Mouse (Mus musculus) heart, embryonic 16.5 days (tissue): Measurements from ENCODE around the gene Sult5a1. TPM values are rescaled to one million over a fixed set of nuclear protein-coding genes. Genes with fewer than 3 reads are reported as not detected.

Source experiments
- ATAC-seq: fragments of 200-750 bp; cut with Nextera tagmentation; replicated peaks from 2 replicates; pipeline ENCODE4 v1.8.0; 2017; ENCODE audit warnings: moderate number of reproducible peaks; ENCODE audit not compliant: insufficient read depth, low FRiP score; ENCODE audit errors: extremely low read depth
- H3K27ac ChIP-seq: fragments of 300-500 bp; sonication (generic); 2 replicates; pipeline ENCODE4 v1.5.1; 2014; ENCODE audit warnings: mild to moderate bottlenecking, low read length, control low read depth, moderate library complexity
- H3K27me3 ChIP-seq: fragments of 300-500 bp; sonication (generic); 2 replicates; pipeline ENCODE4 v1.6.1; 2014; ENCODE audit warnings: low read length, mixed read lengths; ENCODE audit not compliant: control insufficient read depth, insufficient read depth
- H3K36me3 ChIP-seq: fragments of 300-500 bp; sonication (generic); 2 replicates; pipeline ENCODE4 v1.6.1; 2014; ENCODE audit not compliant: control insufficient read depth, insufficient read depth
- H3K4me1 ChIP-seq: fragments of 300-500 bp; sonication (generic); 2 replicates; pipeline ENCODE4 v1.6.1; 2014; ENCODE audit warnings: low read length, mixed read lengths; ENCODE audit not compliant: control insufficient read depth, insufficient read depth
- H3K4me2 ChIP-seq: fragments of 300-500 bp; sonication (generic); 2 replicates; pipeline ENCODE4 v1.6.1; 2014; ENCODE audit warnings: low read depth, mild to moderate bottlenecking, control low read depth, low read length
- H3K4me3 ChIP-seq: fragments of 300-500 bp; sonication (generic); 2 replicates; pipeline ENCODE4 v1.5.1; 2014; ENCODE audit warnings: mild to moderate bottlenecking, control low read depth, low read length
- H3K9ac ChIP-seq: fragments of 300-500 bp; sonication (generic); 2 replicates; pipeline ENCODE4 v1.6.1; 2014; ENCODE audit warnings: low read length, control low read depth
- H3K9me3 ChIP-seq: fragments of 300-500 bp; sonication (generic); replicated peaks from 2 replicates; pipeline ENCODE4 v1.6.1; 2016; ENCODE audit warnings: low read length; ENCODE audit not compliant: control insufficient read depth
- WGBS: fragments of 180-500 bp; shearing (Covaris S2); extraction: QIAGEN DNeasy Blood & Tissue Kit; methylation state at CpG from one replicate; pipeline ENCODE4 v1.1.7; 2014; 5-methylcytosine and 5-hydroxymethylcytosine counted together
- polyA plus RNA-seq: library from polyadenylated mRNA; unstranded; fragments of >200 nt; fragmentation: Nextera tagmentation; extraction: Ambion mirVana; gene quantifications from 2 replicates; pipeline ENCODE4 v1.2.1, GENCODE M21; 2015

The Sult5a1 gene
- polyA plus RNA-seq, 1 experiment from 2014 or later = 4.4 TPM

GRCm38 (mm10) chr8:123141741-123142462 is 16.2 kb downstream of the Sult5a1 start:
- H3K4me3 ChIP-seq = no peak overlapping the region
- 49% methylated on average over 14 of the region's 14 CpGs for WGBS
- no peaks in the 10 kb centered on the region for H3K36me3 ChIP-seq
- no peak overlapping the region for H3K9ac ChIP-seq
- ATAC-seq = peak; percentile 66; the same call in 1 of the 2 replicates
- no peaks in the 10 kb centered on the region for H3K9me3 ChIP-seq
- peaks cover 19% of the 10 kb centered on the region for H3K4me1 ChIP-seq
- no peaks in the 10 kb centered on the region for H3K27me3 ChIP-seq
- peak overlapping the region; percentile 82 for H3K27ac ChIP-seq
- no peak overlapping the region for H3K4me2 ChIP-seq

- Histone ChIP-seq H3K9ac (no peak overlapping the region), H3K36me3 (no peaks in the 10 kb centered on the region), H3K4me1 (peaks cover 21% of the 10 kb centered on the region), H3K27me3 (no peaks in the 10 kb centered on the region), H3K4me2 (no peak overlapping the region), H3K4me3 (no peak overlapping the region), H3K27ac (no peak overlapping the region), H3K9me3 (no peaks in the 10 kb centered on the region)
- WGBS = 59% methylated on average over 4 of the region's 4 CpGs
- ATAC-seq = no peak
Measured at GRCm38 (mm10) chr8:123138741-123139140, 19.4 kb downstream of the Sult5a1 start.

- Histone ChIP-seq H3K36me3 (no peaks in the 10 kb centered on the region), H3K4me2 (no peak overlapping the region), H3K4me3 (no peak overlapping the region), H3K9me3 (no peaks in the 10 kb centered on the region; the same call in 1 of the 2 replicates), H3K9ac (peak overlapping the region; percentile 42), H3K27me3 (no peaks in the 10 kb centered on the region), H3K4me1 (peaks cover 21% of the 10 kb centered on the region), H3K27ac (peak overlapping the region; percentile 66)
- 4% methylated on average over 2 of the region's 2 CpGs for WGBS
- ATAC-seq = peak; percentile 72
Measured at GRCm38 (mm10) chr8:123137645-123138077, 20.5 kb downstream of the Sult5a1 start.

GRCm38 (mm10) chr8:123136287-123136686 is 21.8 kb downstream of the Sult5a1 start:
- Histone ChIP-seq H3K4me1 (peaks cover 13% of the 10 kb centered on the region), H3K27ac (no peak overlapping the region), H3K4me3 (no peak overlapping the region), H3K9me3 (no peaks in the 10 kb centered on the region; the same call in 1 of the 2 replicates), H3K9ac (no peak overlapping the region), H3K36me3 (no peaks in the 10 kb centered on the region), H3K27me3 (no peaks in the 10 kb centered on the region), H3K4me2 (no peak overlapping the region)
- no peak for ATAC-seq
- 74% methylated on average over 9 of the region's 9 CpGs for WGBS

GRCm38 (mm10) chr8:123135806-123136205 is 22.3 kb downstream of the Sult5a1 start:
- H3K36me3 ChIP-seq = no peaks in the 10 kb centered on the region
- WGBS = 57% methylated on average over 9 of the region's 9 CpGs
- no peaks in the 10 kb centered on the region for H3K27me3 ChIP-seq
- H3K4me2 ChIP-seq = no peak overlapping the region
- no peak for ATAC-seq
- no peak overlapping the region for H3K4me3 ChIP-seq
- H3K9me3 ChIP-seq = no peaks in the 10 kb centered on the region; the same call in 1 of the 2 replicates
- no peak overlapping the region for H3K27ac ChIP-seq
- peaks cover 13% of the 10 kb centered on the region for H3K4me1 ChIP-seq
- no peak overlapping the region for H3K9ac ChIP-seq

- no peak overlapping the region for H3K4me3 ChIP-seq
- no peaks in the 10 kb centered on the region; the same call in 1 of the 2 replicates for H3K9me3 ChIP-seq
- 38% methylated on average over 7 of the region's 7 CpGs for WGBS
- no peak overlapping the region for H3K4me2 ChIP-seq
- ATAC-seq = no peak
- no peaks in the 10 kb centered on the region for H3K27me3 ChIP-seq
- no peak overlapping the region for H3K27ac ChIP-seq
- H3K9ac ChIP-seq = no peak overlapping the region
- H3K4me1 ChIP-seq = peaks cover 13% of the 10 kb centered on the region
- no peaks in the 10 kb centered on the region for H3K36me3 ChIP-seq
Measured at GRCm38 (mm10) chr8:123135406-123135805, 22.7 kb downstream of the Sult5a1 start.

GRCm38 (mm10) chr8:123134149-123134713 is 23.9 kb downstream of the Sult5a1 start:
- Histone ChIP-seq H3K9me3 (no peaks in the 10 kb centered on the region; the same call in 1 of the 2 replicates), H3K36me3 (no peaks in the 10 kb centered on the region), H3K9ac (no peak overlapping the region), H3K27me3 (no peaks in the 10 kb centered on the region), H3K4me1 (peaks cover 13% of the 10 kb centered on the region), H3K4me2 (no peak overlapping the region), H3K4me3 (no peak overlapping the region), H3K27ac (no peak overlapping the region)
- 80% methylated on average over 11 of the region's 11 CpGs for WGBS
- no peak for ATAC-seq

- no peak overlapping the region for H3K4me3 ChIP-seq
- H3K4me1 ChIP-seq = peaks cover 11% of the 10 kb centered on the region
- 92% methylated on average over 2 of the region's 2 CpGs for WGBS
- no peaks in the 10 kb centered on the region; the same call in 1 of the 2 replicates for H3K9me3 ChIP-seq
- no peak overlapping the region for H3K9ac ChIP-seq
- ATAC-seq = no peak
- no peak overlapping the region for H3K4me2 ChIP-seq
- H3K36me3 ChIP-seq = no peaks in the 10 kb centered on the region
- peaks cover 2% of the 10 kb centered on the region; the same call in 1 of the 2 replicates for H3K27me3 ChIP-seq
- no peak overlapping the region for H3K27ac ChIP-seq
Measured at GRCm38 (mm10) chr8:123132953-123133352, 25.2 kb downstream of the Sult5a1 start.

GRCm38 (mm10) chr8:123131041-123131440 is 27.1 kb downstream of the Sult5a1 start:
- ATAC-seq = no peak
- H3K9me3 ChIP-seq = no peaks in the 10 kb centered on the region; the same call in 1 of the 2 replicates
- H3K4me2 ChIP-seq = peak overlapping the region; percentile 10; the same call in 1 of the 2 replicates
- no peak overlapping the region for H3K27ac ChIP-seq
- no peak overlapping the region for H3K9ac ChIP-seq
- H3K27me3 ChIP-seq = peaks cover 5% of the 10 kb centered on the region
- no peak overlapping the region for H3K4me3 ChIP-seq
- H3K36me3 ChIP-seq = no peaks in the 10 kb centered on the region
- 0 out of 2 replicates have a peak, but pooled peaks cover 2% of the 10 kb centered on the region for H3K4me1 ChIP-seq
- WGBS = 40% methylated on average over 9 of the region's 9 CpGs
